Mouse (Mus musculus): ENCODE results near the gene Prokr2. TPM values are rescaled to one million over a fixed set of nuclear protein-coding genes. Genes with fewer than 3 reads are reported as not detected.
"Not testable (repeated sequence)": the region's sequence is repeated elsewhere in the genome, so short reads cannot be mapped to it uniquely, and the experiment has no call there.

Gene Prokr2
- polyA plus RNA-seq, 1 experiment, result 0.28 TPM

- TF ChIP-seq CTCF (IDR thresholded peaks at IDR 0.05; ENCODE audit: borderline replicate concordance, insufficient read depth, low read depth, low read length) (no peak), POLR2A (IDR thresholded peaks at IDR 0.05; ENCODE audit: borderline replicate concordance, insufficient read depth, low read length) (no peak)
- peak overlapping the region; percentile 77; the same call in 1 of the 2 replicates for H3K27ac ChIP-seq (ENCODE audit: insufficient read depth, low read length)
- no peaks in the 10 kb centered on the region for H3K27me3 ChIP-seq (ENCODE audit: control insufficient read depth, insufficient read depth, low read length)
- no peak for DNase-seq
- no peak overlapping the region for H3K4me3 ChIP-seq (replicated peaks; ENCODE audit: insufficient read depth, low read depth, low read length)
- peaks cover 33% of the 10 kb centered on the region for H3K4me1 ChIP-seq (ENCODE audit: control insufficient read depth, insufficient read depth, low read length)
- WGBS, result 90% methylated on average over 10 of the region's 10 CpGs
Measured at GRCm38 (mm10) chr2:132293694-132294450, 91.4 kb downstream of the Prokr2 start.

- Histone ChIP-seq H3K27ac (ENCODE audit: insufficient read depth, low read length) (peak overlapping the region; percentile 77), H3K4me3 (replicated peaks; ENCODE audit: insufficient read depth, low read depth, low read length) (no peak overlapping the region), H3K27me3 (ENCODE audit: control insufficient read depth, insufficient read depth, low read length) (no peaks in the 10 kb centered on the region), H3K4me1 (ENCODE audit: control insufficient read depth, insufficient read depth, low read length) (peaks cover 33% of the 10 kb centered on the region)
- peak; percentile 68 to 86 for DNase-seq
- 3% methylated on average over 4 of the region's 4 CpGs for WGBS
- TF ChIP-seq POLR2A (IDR thresholded peaks at IDR 0.05; ENCODE audit: borderline replicate concordance, insufficient read depth, low read length) (no peak), CTCF (IDR thresholded peaks at IDR 0.05; ENCODE audit: borderline replicate concordance, insufficient read depth, low read depth, low read length) (no peak)
Measured at GRCm38 (mm10) chr2:132292083-132292482, 93.2 kb downstream of the Prokr2 start.

- WGBS, result 48% methylated on average over 3 of the region's 3 CpGs
- DNase-seq, result peak in 1 of 2 experiments; percentile 51
- H3K27me3 ChIP-seq (ENCODE audit: control insufficient read depth, insufficient read depth, low read length), result no peaks in the 10 kb centered on the region
- TF ChIP-seq POLR2A (IDR thresholded peaks at IDR 0.05; ENCODE audit: borderline replicate concordance, insufficient read depth, low read length), result no peak
- TF ChIP-seq CTCF (IDR thresholded peaks at IDR 0.05; ENCODE audit: borderline replicate concordance, insufficient read depth, low read depth, low read length), result no peak
- peaks cover 33% of the 10 kb centered on the region for H3K4me1 ChIP-seq (ENCODE audit: control insufficient read depth, insufficient read depth, low read length)
- H3K27ac ChIP-seq (ENCODE audit: insufficient read depth, low read length), result peak overlapping the region; percentile 4
- no peak overlapping the region for H3K4me3 ChIP-seq (replicated peaks; ENCODE audit: insufficient read depth, low read depth, low read length)
Measured at GRCm38 (mm10) chr2:132291265-132291664, 94.0 kb downstream of the Prokr2 start.

- peak overlapping the region; percentile 4 for H3K27ac ChIP-seq (ENCODE audit: insufficient read depth, low read length)
Measured at GRCm38 (mm10) chr2:132290808-132291207, 94.4 kb downstream of the Prokr2 start.

GRCm38 (mm10) chr2:132289213-132289612, 96.0 kb downstream of the Prokr2 start:
- DNase-seq; H3K27me3 ChIP-seq (ENCODE audit: control insufficient read depth, insufficient read depth, low read length); H3K4me3 ChIP-seq (replicated peaks; ENCODE audit: insufficient read depth, low read depth, low read length); H3K27ac ChIP-seq (ENCODE audit: insufficient read depth, low read length): not testable (repeated sequence)
- WGBS, result 83% methylated on average over 5 of the region's 7 CpGs
- H3K4me1 ChIP-seq (ENCODE audit: control insufficient read depth, insufficient read depth, low read length), result peaks cover 43% of the 10 kb centered on the region

More at GRCm38 (mm10) chr2:132290808-132291207, 94.4 kb downstream of the Prokr2 start:
- no peak overlapping the region for H3K4me3 ChIP-seq (replicated peaks; ENCODE audit: insufficient read depth, low read depth, low read length)
- WGBS, result 32% methylated on average over 6 of the region's 6 CpGs
- DNase-seq, result no peak
- no peaks in the 10 kb centered on the region for H3K27me3 ChIP-seq (ENCODE audit: control insufficient read depth, insufficient read depth, low read length)
- TF ChIP-seq CTCF (IDR thresholded peaks at IDR 0.05; ENCODE audit: borderline replicate concordance, insufficient read depth, low read depth, low read length) (no peak), POLR2A (IDR thresholded peaks at IDR 0.05; ENCODE audit: borderline replicate concordance, insufficient read depth, low read length) (no peak)
- H3K4me1 ChIP-seq (ENCODE audit: control insufficient read depth, insufficient read depth, low read length), result peaks cover 33% of the 10 kb centered on the region

Other genes starting within 250 kb of the Prokr2 start
- gene Slc23a2, start 240.3 kb downstream of the Prokr2 start, polyA plus RNA-seq (2012; rRNA removed), result 68.6 and 76.9 TPM in 2 replicates
- 81.9 and 93.6 TPM in 2 replicates for gene Tmem230, start 137.6 kb downstream of the Prokr2 start, polyA plus RNA-seq (2012; rRNA removed)
- 69.3 and 73.1 TPM in 2 replicates for gene Pcna, start 132.1 kb downstream of the Prokr2 start, polyA plus RNA-seq (2012; rRNA removed)
- gene Cds2, start 122.3 kb downstream of the Prokr2 start, polyA plus RNA-seq (2012; rRNA removed), result 152 and 155 TPM in 2 replicates
- 81.5 and 88.2 TPM in 2 replicates for gene Gpcpd1, start 202.3 kb upstream of the Prokr2 start, polyA plus RNA-seq (2012; rRNA removed)

Data from cerebellum, adult 2 months (tissue).